Mouse (Mus musculus): ENCODE data around the gene Steap1. TPM values are rescaled to one million over a fixed set of nuclear protein-coding genes. Genes with fewer than 3 reads are reported as not detected.

Gene Steap1
- polyA plus RNA-seq, 1 experiment from 2014 or later = 4.1 TPM

GRCm38 (mm10) chr5:5692167-5692738, 56.9 kb downstream of the Steap1 start:
- DNase-seq (ENCODE audit: low spot score, missing footprints) (peak; percentile 83), ATAC-seq (ENCODE audit: low FRiP score) (no peak)
- H3K27ac ChIP-seq (ENCODE audit: low read depth, low read length) = no peak overlapping the region
- H3K9me3 ChIP-seq (ENCODE audit: control insufficient read depth, low read length) = no peaks in the 10 kb centered on the region
- H3K9ac ChIP-seq (ENCODE audit: low read length) = no peak overlapping the region
- no peaks in the 10 kb centered on the region for H3K27me3 ChIP-seq (ENCODE audit: control insufficient read depth, insufficient read depth, low read length)
- 68% methylated on average over 4 of the region's 4 CpGs for WGBS
- peaks cover 3% of the 10 kb centered on the region; the same call in 1 of the 2 replicates for H3K4me1 ChIP-seq (ENCODE audit: control insufficient read depth, insufficient read depth, low read length)
- H3K4me3 ChIP-seq (ENCODE audit: low read depth, low read length) = no peak overlapping the region
- no peak overlapping the region for H3K4me2 ChIP-seq
- H3K36me3 ChIP-seq (ENCODE audit: control insufficient read depth, insufficient read depth, low read length) = no peaks in the 10 kb centered on the region

GRCm38 (mm10) chr5:5688945-5689540, 60.1 kb downstream of the Steap1 start:
- ATAC-seq (ENCODE audit: low FRiP score) = no peak
- no peaks in the 10 kb centered on the region for H3K36me3 ChIP-seq (ENCODE audit: control insufficient read depth, insufficient read depth, low read length)
- WGBS = 80% methylated on average over 8 of the region's 8 CpGs
- peaks cover 3% of the 10 kb centered on the region; the same call in 1 of the 2 replicates for H3K4me1 ChIP-seq (ENCODE audit: control insufficient read depth, insufficient read depth, low read length)
- H3K4me2 ChIP-seq = no peak overlapping the region
- no peak for DNase-seq (ENCODE audit: low spot score, missing footprints)
- no peak overlapping the region for H3K27ac ChIP-seq (ENCODE audit: low read depth, low read length)
- no peaks in the 10 kb centered on the region for H3K9me3 ChIP-seq (ENCODE audit: control insufficient read depth, low read length)
- H3K27me3 ChIP-seq (ENCODE audit: control insufficient read depth, insufficient read depth, low read length) = no peaks in the 10 kb centered on the region
- no peak overlapping the region for H3K4me3 ChIP-seq (ENCODE audit: low read depth, low read length)
- H3K9ac ChIP-seq (ENCODE audit: low read length) = no peak overlapping the region

- no peak overlapping the region for H3K27ac ChIP-seq (ENCODE audit: low read depth, low read length)
- H3K27me3 ChIP-seq (ENCODE audit: control insufficient read depth, insufficient read depth, low read length) = no peaks in the 10 kb centered on the region
- WGBS = 93% methylated on average over 6 of the region's 6 CpGs
- H3K9ac ChIP-seq (ENCODE audit: low read length) = no peak overlapping the region
- H3K36me3 ChIP-seq (ENCODE audit: control insufficient read depth, insufficient read depth, low read length) = no peaks in the 10 kb centered on the region
- no peaks in the 10 kb centered on the region for H3K9me3 ChIP-seq (ENCODE audit: control insufficient read depth, low read length)
- H3K4me3 ChIP-seq (ENCODE audit: low read depth, low read length) = no peak overlapping the region
- DNase-seq (ENCODE audit: low spot score, missing footprints) = no peak
- no peak for ATAC-seq (ENCODE audit: low FRiP score)
- H3K4me2 ChIP-seq = no peak overlapping the region
- H3K4me1 ChIP-seq (ENCODE audit: control insufficient read depth, insufficient read depth, low read length) = peaks cover under 1% of the 10 kb centered on the region; the same call in 1 of the 2 replicates
Observed at GRCm38 (mm10) chr5:5688228-5688627, 60.9 kb downstream of the Steap1 start.

- H3K9me3 ChIP-seq (ENCODE audit: control insufficient read depth, low read length) = no peaks in the 10 kb centered on the region
- ATAC-seq (ENCODE audit: low FRiP score) = no peak
- H3K4me1 ChIP-seq (ENCODE audit: control insufficient read depth, insufficient read depth, low read length) = no peaks in the 10 kb centered on the region
- no peak overlapping the region for H3K27ac ChIP-seq (ENCODE audit: low read depth, low read length)
- H3K27me3 ChIP-seq (ENCODE audit: control insufficient read depth, insufficient read depth, low read length) = no peaks in the 10 kb centered on the region
- H3K36me3 ChIP-seq (ENCODE audit: control insufficient read depth, insufficient read depth, low read length) = no peaks in the 10 kb centered on the region
- H3K4me2 ChIP-seq = no peak overlapping the region
- no peak overlapping the region for H3K9ac ChIP-seq (ENCODE audit: low read length)
- no peak overlapping the region for H3K4me3 ChIP-seq (ENCODE audit: low read depth, low read length)
- DNase-seq (ENCODE audit: low spot score, missing footprints) = no peak
- 10% methylated on average over 1 of the region's 1 CpGs for WGBS
Observed at GRCm38 (mm10) chr5:5686973-5687372, 62.2 kb downstream of the Steap1 start.

Other genes with a start within 250 kb of the Steap1 start
- 26.0 and 27.1 TPM in 2 replicates for gene Cldn12, start 234.4 kb downstream of the Steap1 start, polyA plus RNA-seq (2014; fragmentation: Nextera tagmentation; extraction: Ambion mirVana)
- 37.2 and 40.0 TPM in 2 replicates for gene Gtpbp10, start 189.8 kb downstream of the Steap1 start, polyA plus RNA-seq (2014; fragmentation: Nextera tagmentation; extraction: Ambion mirVana)
- 4.5 and 4.7 TPM in 2 replicates for gene Gm8773, start 175.5 kb downstream of the Steap1 start, polyA plus RNA-seq (2014; fragmentation: Nextera tagmentation; extraction: Ambion mirVana)
- 5.3 TPM in 2 replicates for gene Cfap69, start 85.1 kb downstream of the Steap1 start, polyA plus RNA-seq (2014; fragmentation: Nextera tagmentation; extraction: Ambion mirVana)
- gene Steap2, start 54.7 kb downstream of the Steap1 start, polyA plus RNA-seq (2014; fragmentation: Nextera tagmentation; extraction: Ambion mirVana) = 6.3 and 9.0 TPM in 2 replicates